Mouse (Mus musculus): ENCODE results near the gene Mmp9. TPM values are rescaled to one million over a fixed set of nuclear protein-coding genes. Genes with fewer than 3 reads are reported as not detected.

Mmp9 gene
- polyA plus RNA-seq, 1 experiment, result not detected

GRCm38 (mm10) chr2:164899034-164899433 is 41.5 kb upstream of the Mmp9 start:
- Histone ChIP-seq H3K27me3 (ENCODE audit: control insufficient read depth) (no peaks in the 10 kb centered on the region), H3K9me3 (ENCODE audit: control insufficient read depth, low read length) (peaks cover 4% of the 10 kb centered on the region; the same call in 1 of the 2 replicates), H3K4me1 (ENCODE audit: control insufficient read depth) (peaks cover 12% of the 10 kb centered on the region), H3K4me3 (replicated peaks) (no peak overlapping the region), H3K36me3 (ENCODE audit: control insufficient read depth) (peaks cover 100% of the 10 kb centered on the region)
- TF ChIP-seq TAL1 (IDR thresholded peaks at IDR 0.05; ENCODE audit: low read length) (no peak), GATA1 (IDR thresholded peaks at IDR 0.05; ENCODE audit: low read length) (no peak)

- H3K9me3 ChIP-seq (ENCODE audit: control insufficient read depth, low read length), result peaks cover 4% of the 10 kb centered on the region; the same call in 1 of the 2 replicates
- H3K4me3 ChIP-seq (replicated peaks), result no peak overlapping the region
- TF ChIP-seq GATA1 (IDR thresholded peaks at IDR 0.05; ENCODE audit: low read length) (no peak), TAL1 (IDR thresholded peaks at IDR 0.05; ENCODE audit: low read length) (no peak)
- peaks cover 100% of the 10 kb centered on the region for H3K36me3 ChIP-seq (ENCODE audit: control insufficient read depth)
- no peaks in the 10 kb centered on the region for H3K27me3 ChIP-seq (ENCODE audit: control insufficient read depth)
- peaks cover 15% of the 10 kb centered on the region for H3K4me1 ChIP-seq (ENCODE audit: control insufficient read depth)
These were observed 40.7 kb upstream of the Mmp9 start for GRCm38 (mm10) chr2:164899723-164900459.

GRCm38 (mm10) chr2:164901380-164901779 is 39.2 kb upstream of the Mmp9 start:
- peaks cover 7% of the 10 kb centered on the region for H3K9me3 ChIP-seq (ENCODE audit: control insufficient read depth, low read length)
- H3K4me1 ChIP-seq (ENCODE audit: control insufficient read depth), result peaks cover 19% of the 10 kb centered on the region
- TF ChIP-seq TAL1 (IDR thresholded peaks at IDR 0.05; ENCODE audit: low read length), result no peak
- no peak for TF ChIP-seq GATA1 (IDR thresholded peaks at IDR 0.05; ENCODE audit: low read length)
- H3K4me3 ChIP-seq (replicated peaks), result no peak overlapping the region
- peaks cover 100% of the 10 kb centered on the region for H3K36me3 ChIP-seq (ENCODE audit: control insufficient read depth)
- H3K27me3 ChIP-seq (ENCODE audit: control insufficient read depth), result no peaks in the 10 kb centered on the region; the same call in 1 of the 2 replicates

GRCm38 (mm10) chr2:164903496-164903895 is 37.1 kb upstream of the Mmp9 start:
- TF ChIP-seq TAL1 (IDR thresholded peaks at IDR 0.05; ENCODE audit: low read length), result no peak
- Histone ChIP-seq H3K4me1 (ENCODE audit: control insufficient read depth) (peaks cover 21% of the 10 kb centered on the region), H3K9me3 (ENCODE audit: control insufficient read depth, low read length) (peaks cover 21% of the 10 kb centered on the region), H3K4me3 (replicated peaks) (no peak overlapping the region), H3K27me3 (ENCODE audit: control insufficient read depth) (no peaks in the 10 kb centered on the region; the same call in 1 of the 2 replicates), H3K36me3 (ENCODE audit: control insufficient read depth) (peaks cover 100% of the 10 kb centered on the region)

GRCm38 (mm10) chr2:164906071-164906470 is 34.5 kb upstream of the Mmp9 start:
- Histone ChIP-seq H3K27me3 (ENCODE audit: control insufficient read depth) (no peaks in the 10 kb centered on the region; the same call in 1 of the 2 replicates), H3K4me3 (replicated peaks) (no peak overlapping the region), H3K36me3 (ENCODE audit: control insufficient read depth) (peaks cover 90% of the 10 kb centered on the region), H3K4me1 (ENCODE audit: control insufficient read depth) (peaks cover 33% of the 10 kb centered on the region), H3K9me3 (ENCODE audit: control insufficient read depth, low read length) (peaks cover 21% of the 10 kb centered on the region)
- no peak for TF ChIP-seq GATA1 (IDR thresholded peaks at IDR 0.05; ENCODE audit: low read length)
- no peak for TF ChIP-seq TAL1 (IDR thresholded peaks at IDR 0.05; ENCODE audit: low read length)

- peaks cover 76% of the 10 kb centered on the region for H3K36me3 ChIP-seq (ENCODE audit: control insufficient read depth)
- peaks cover 38% of the 10 kb centered on the region for H3K4me1 ChIP-seq (ENCODE audit: control insufficient read depth)
- H3K27me3 ChIP-seq (ENCODE audit: control insufficient read depth), result no peaks in the 10 kb centered on the region; the same call in 1 of the 2 replicates
These were observed 33.1 kb upstream of the Mmp9 start for GRCm38 (mm10) chr2:164907511-164907910.

GRCm38 (mm10) chr2:164908011-164908410 is 32.6 kb upstream of the Mmp9 start:
- TF ChIP-seq TAL1 (IDR thresholded peaks at IDR 0.05; ENCODE audit: low read length) (no peak), GATA1 (IDR thresholded peaks at IDR 0.05; ENCODE audit: low read length) (no peak)
- no peak overlapping the region for H3K4me3 ChIP-seq (replicated peaks)
- H3K4me1 ChIP-seq (ENCODE audit: control insufficient read depth), result peaks cover 41% of the 10 kb centered on the region
- peaks cover 71% of the 10 kb centered on the region for H3K36me3 ChIP-seq (ENCODE audit: control insufficient read depth)
- H3K27me3 ChIP-seq (ENCODE audit: control insufficient read depth), result no peaks in the 10 kb centered on the region; the same call in 1 of the 2 replicates
- peaks cover 21% of the 10 kb centered on the region for H3K9me3 ChIP-seq (ENCODE audit: control insufficient read depth, low read length)

More at GRCm38 (mm10) chr2:164907511-164907910, 33.1 kb upstream of the Mmp9 start:
- no peak overlapping the region for H3K4me3 ChIP-seq (replicated peaks)
- H3K9me3 ChIP-seq (ENCODE audit: control insufficient read depth, low read length), result peaks cover 21% of the 10 kb centered on the region
- TF ChIP-seq TAL1 (IDR thresholded peaks at IDR 0.05; ENCODE audit: low read length) (no peak), GATA1 (IDR thresholded peaks at IDR 0.05; ENCODE audit: low read length) (no peak)

- H3K4me1 ChIP-seq (ENCODE audit: control insufficient read depth), result peaks cover 52% of the 10 kb centered on the region
- H3K27me3 ChIP-seq (ENCODE audit: control insufficient read depth), result no peaks in the 10 kb centered on the region; the same call in 1 of the 2 replicates
- peaks cover 21% of the 10 kb centered on the region for H3K9me3 ChIP-seq (ENCODE audit: control insufficient read depth, low read length)
- TF ChIP-seq GATA1 (IDR thresholded peaks at IDR 0.05; ENCODE audit: low read length), result no peak
- TF ChIP-seq TAL1 (IDR thresholded peaks at IDR 0.05; ENCODE audit: low read length), result no peak
- H3K4me3 ChIP-seq (replicated peaks), result peak overlapping the region; percentile 94
- peaks cover 69% of the 10 kb centered on the region for H3K36me3 ChIP-seq (ENCODE audit: control insufficient read depth)
These were observed 31.5 kb upstream of the Mmp9 start for GRCm38 (mm10) chr2:164909100-164909499.

GRCm38 (mm10) chr2:164909542-164909941 is 31.0 kb upstream of the Mmp9 start:
- peaks cover 53% of the 10 kb centered on the region for H3K4me1 ChIP-seq (ENCODE audit: control insufficient read depth)
- peak overlapping the region; percentile 94 for H3K4me3 ChIP-seq (replicated peaks)
- TF ChIP-seq GATA1 (IDR thresholded peaks at IDR 0.05; ENCODE audit: low read length), result no peak
- TF ChIP-seq TAL1 (IDR thresholded peaks at IDR 0.05; ENCODE audit: low read length), result no peak
- peaks cover 21% of the 10 kb centered on the region for H3K9me3 ChIP-seq (ENCODE audit: control insufficient read depth, low read length)
- H3K27me3 ChIP-seq (ENCODE audit: control insufficient read depth), result no peaks in the 10 kb centered on the region; the same call in 1 of the 2 replicates
- H3K36me3 ChIP-seq (ENCODE audit: control insufficient read depth), result peaks cover 68% of the 10 kb centered on the region
